ENCODE assay signal across 8 mouse cellular contexts in genomic region chr5:122314966-122315667, GRCm38 (mm10). TPM values are rescaled to one million over a fixed set of nuclear protein-coding genes. Genes with fewer than 3 reads are reported as not detected.
DNase-seq lines count a peak whose midpoint lies in the region; ATAC-seq and TF ChIP-seq lines count a peak whose summit lies in the region.

No protein-coding gene starts in this region.

- ATAC-seq in hindbrain, embryonic 14.5 days (ENCODE audit: low FRiP score) = no peak
- no peak for ATAC-seq in hindbrain, embryonic 13.5 days (ENCODE audit: low FRiP score)
- ATAC-seq in limb, embryonic 14.5 days (ENCODE audit: low FRiP score, low read depth) = peak; percentile 74

- 75% methylated on average over 20 of the region's 20 CpGs for WGBS in hindbrain, embryonic 14.5 days
- 82% methylated on average over 20 of the region's 20 CpGs for WGBS in hindbrain, embryonic 13.5 days
- 69% methylated on average over 20 of the region's 20 CpGs for WGBS in limb, embryonic 14.5 days

- no peak overlapping the region for H3K27ac ChIP-seq in hindbrain, embryonic 14.5 days
- no peak overlapping the region for H3K27ac ChIP-seq in hindbrain, embryonic 13.5 days
- no peak overlapping the region for H3K27ac ChIP-seq in limb, embryonic 14.5 days (replicated peaks; ENCODE audit: low read depth, low read length)

- H3K4me1 ChIP-seq in hindbrain, embryonic 14.5 days (replicated peaks; ENCODE audit: control insufficient read depth, insufficient read depth, low read length) = no peaks in the 10 kb centered on the region
- H3K4me1 ChIP-seq in hindbrain, embryonic 13.5 days (replicated peaks) = peaks cover 21% of the 10 kb centered on the region
- H3K4me1 ChIP-seq in limb, embryonic 14.5 days (ENCODE audit: control insufficient read depth, insufficient read depth, low read length) = peaks cover 7% of the 10 kb centered on the region; the same call in 1 of the 2 replicates

- peaks cover 42% of the 10 kb centered on the region for H3K36me3 ChIP-seq in hindbrain, embryonic 14.5 days (replicated peaks; ENCODE audit: control insufficient read depth, insufficient read depth)
- peaks cover 51% of the 10 kb centered on the region for H3K36me3 ChIP-seq in hindbrain, embryonic 13.5 days
- H3K36me3 ChIP-seq in limb, embryonic 14.5 days (ENCODE audit: control insufficient read depth, insufficient read depth, low read length) = peaks cover 37% of the 10 kb centered on the region

- TF ChIP-seq POLR2A in limb, embryonic 14.5 days (IDR thresholded peaks at IDR 0.05; ENCODE audit: borderline replicate concordance, extremely low read depth, insufficient read depth, insufficient read length) = no peak

- DNase-seq in hindbrain, embryonic 14.5 days (ENCODE audit: low spot score) = peak; percentile 29
- DNase-seq in cerebellum, adult 9-10 months = peak; percentile 95
- peak; percentile 98 for DNase-seq in gastrocnemius, postnatal 25 days
- peak; percentile 99 for DNase-seq in kidney, adult 9 months
- DNase-seq in limb, embryonic 14.5 days (ENCODE audit: low spot score) = peak; percentile 64
- peak; percentile 53 for DNase-seq in naive thymus-derived CD4-positive, alpha-beta T cell, adult 2 months (ENCODE audit: low read depth)
- peak; percentile 87 for DNase-seq in testis, postnatal 14 days (ENCODE audit: low spot score)

- H3K9ac ChIP-seq in hindbrain, embryonic 14.5 days = no peak overlapping the region
- H3K9ac ChIP-seq in hindbrain, embryonic 13.5 days = no peak overlapping the region
- H3K9ac ChIP-seq in limb, embryonic 14.5 days (ENCODE audit: low read depth, low read length, severe bottlenecking) = no peak overlapping the region

- H3K27me3 ChIP-seq in hindbrain, embryonic 14.5 days (ENCODE audit: control insufficient read depth, insufficient read depth, low read length) = no peaks in the 10 kb centered on the region
- H3K27me3 ChIP-seq in hindbrain, embryonic 13.5 days = no peaks in the 10 kb centered on the region
- no peaks in the 10 kb centered on the region for H3K27me3 ChIP-seq in limb, embryonic 14.5 days (ENCODE audit: control insufficient read depth, insufficient read depth, low read length)

- no peak overlapping the region for H3K4me2 ChIP-seq in hindbrain, embryonic 14.5 days (replicated peaks)
- H3K4me2 ChIP-seq in hindbrain, embryonic 13.5 days = no peak overlapping the region
- H3K4me2 ChIP-seq in limb, embryonic 14.5 days (replicated peaks; ENCODE audit: low read depth, low read length, severe bottlenecking) = no peak overlapping the region

- no peak overlapping the region for H3K4me3 ChIP-seq in hindbrain, embryonic 14.5 days (replicated peaks; ENCODE audit: low read length)
- H3K4me3 ChIP-seq in hindbrain, embryonic 13.5 days = no peak overlapping the region
- H3K4me3 ChIP-seq in limb, embryonic 14.5 days (replicated peaks; ENCODE audit: low read length) = no peak overlapping the region

- H3K9me3 ChIP-seq in hindbrain, embryonic 14.5 days (ENCODE audit: control insufficient read depth, low read length) = no peaks in the 10 kb centered on the region
- no peaks in the 10 kb centered on the region for H3K9me3 ChIP-seq in hindbrain, embryonic 13.5 days
- H3K9me3 ChIP-seq in limb, embryonic 14.5 days (ENCODE audit: control insufficient read depth, low read length) = no peaks in the 10 kb centered on the region

RNA-seq across cellular contexts. Expression of gene Pptc7, which starts 31.0 kb away (rescaled TPM):
- polyA plus RNA-seq in hindbrain, embryonic 14.5 days (2014; fragmentation: Nextera tagmentation; extraction: Ambion mirVana) = 8.4 and 8.5 TPM in 2 replicates
- polyA plus RNA-seq in hindbrain, embryonic 13.5 days (2015; fragmentation: Nextera tagmentation; extraction: Ambion mirVana) = 8.0 and 8.3 TPM in 2 replicates
- total RNA-seq in gastrocnemius, postnatal 25 days (2021) = 10 to 100 TPM; 78.9 to 87.0 TPM
- 11.5 and 13.7 TPM in 2 replicates for polyA plus RNA-seq in limb, embryonic 14.5 days (2012; rRNA removed)
- 7.6 and 8.9 TPM in 2 replicates for polyA plus RNA-seq in limb, embryonic 14.5 days (2014; fragmentation: Nextera tagmentation; extraction: Ambion mirVana)

RNA-seq across cellular contexts. Expression of gene Rad9b, which starts 38.9 kb away (rescaled TPM):
- polyA plus RNA-seq in hindbrain, embryonic 14.5 days (2014; fragmentation: Nextera tagmentation; extraction: Ambion mirVana) = 15.5 and 16.2 TPM in 2 replicates
- 21.0 and 23.9 TPM in 2 replicates for polyA plus RNA-seq in hindbrain, embryonic 13.5 days (2015; fragmentation: Nextera tagmentation; extraction: Ambion mirVana)
- total RNA-seq in gastrocnemius, postnatal 25 days (2021) = under 1 TPM; 0.23 to 0.35 TPM
- 17.3 and 19.1 TPM in 2 replicates for polyA plus RNA-seq in limb, embryonic 14.5 days (2012; rRNA removed)
- 9.7 and 10.0 TPM in 2 replicates for polyA plus RNA-seq in limb, embryonic 14.5 days (2014; fragmentation: Nextera tagmentation; extraction: Ambion mirVana)

RNA-seq across cellular contexts. Expression of gene Vps29, which starts 39.1 kb away (rescaled TPM):
- 342 and 352 TPM in 2 replicates for polyA plus RNA-seq in hindbrain, embryonic 14.5 days (2014; fragmentation: Nextera tagmentation; extraction: Ambion mirVana)
- polyA plus RNA-seq in hindbrain, embryonic 13.5 days (2015; fragmentation: Nextera tagmentation; extraction: Ambion mirVana) = 297 and 305 TPM in 2 replicates
- total RNA-seq in gastrocnemius, postnatal 25 days (2021) = 10 to 100 TPM; 38.2 to 39.6 TPM
- polyA plus RNA-seq in limb, embryonic 14.5 days (2012; rRNA removed) = 90.6 and 106 TPM in 2 replicates
- 212 and 216 TPM in 2 replicates for polyA plus RNA-seq in limb, embryonic 14.5 days (2014; fragmentation: Nextera tagmentation; extraction: Ambion mirVana)

RNA-seq across cellular contexts. Expression of gene Tctn1, which starts 50.9 kb away (rescaled TPM):
- 4.4 and 6.5 TPM in 2 replicates for polyA plus RNA-seq in hindbrain, embryonic 14.5 days (2014; fragmentation: Nextera tagmentation; extraction: Ambion mirVana)
- 5.9 and 6.6 TPM in 2 replicates for polyA plus RNA-seq in hindbrain, embryonic 13.5 days (2015; fragmentation: Nextera tagmentation; extraction: Ambion mirVana)
- total RNA-seq in gastrocnemius, postnatal 25 days (2021) = 1 to 10 TPM; 1.9 to 2.2 TPM
- 28.3 and 38.3 TPM in 2 replicates for polyA plus RNA-seq in limb, embryonic 14.5 days (2012; rRNA removed)
- 5.5 TPM in 2 replicates for polyA plus RNA-seq in limb, embryonic 14.5 days (2014; fragmentation: Nextera tagmentation; extraction: Ambion mirVana)

RNA-seq across cellular contexts. Expression of gene Gpn3, which starts 56.6 kb away (rescaled TPM):
- polyA plus RNA-seq in hindbrain, embryonic 14.5 days (2014; fragmentation: Nextera tagmentation; extraction: Ambion mirVana) = 38.9 and 42.0 TPM in 2 replicates
- polyA plus RNA-seq in hindbrain, embryonic 13.5 days (2015; fragmentation: Nextera tagmentation; extraction: Ambion mirVana) = 48.3 and 50.2 TPM in 2 replicates
- 10 to 100 TPM; 20.4 to 21.4 TPM for total RNA-seq in gastrocnemius, postnatal 25 days (2021)
- polyA plus RNA-seq in limb, embryonic 14.5 days (2012; rRNA removed) = 73.1 and 74.2 TPM in 2 replicates
- 63.4 and 64.1 TPM in 2 replicates for polyA plus RNA-seq in limb, embryonic 14.5 days (2014; fragmentation: Nextera tagmentation; extraction: Ambion mirVana)

Comparison
In these comparisons a context has a peak if more than half of its experiments do, and no peak if none do; other contexts are left out.
1. DNase-seq: peak in every context shown above with its lines; median percentile 99 in kidney, adult 9 months; 98 in gastrocnemius, postnatal 25 days; 95 in cerebellum, adult 9-10 months; 87 in testis, postnatal 14 days; 64 in limb, embryonic 14.5 days; 53 in naive thymus-derived CD4-positive, alpha-beta T cell, adult 2 months; 29 in hindbrain, embryonic 14.5 days.